Mouse (Mus musculus) kidney, adult 18-20 months (tissue): ENCODE measurements around the gene Dab1.

Source experiments
- DNase-seq: peaks from one replicate; pipeline ENCODE4 v3.0.0; 2021

Gene Dab1

DNA sequence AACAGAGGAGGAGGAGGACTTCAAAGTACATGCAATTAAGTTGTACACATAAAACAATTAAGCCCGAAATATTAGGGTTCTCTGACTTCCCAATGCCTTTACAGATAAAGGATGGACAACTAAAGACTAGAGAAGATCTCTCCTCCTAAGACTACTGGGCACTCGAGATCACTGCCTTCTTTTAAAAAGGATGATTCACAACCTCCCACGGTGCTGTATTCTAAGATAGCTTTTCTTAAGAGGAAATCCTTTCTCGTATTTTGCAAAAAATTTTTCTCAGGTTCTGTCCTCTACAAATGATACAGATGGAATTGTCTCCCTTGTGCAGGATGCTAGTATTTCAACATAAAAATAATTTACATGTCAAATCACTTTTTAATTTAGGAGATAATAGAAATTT, 500.9 kb downstream of the Dab1 start:
- no peak for DNase-seq

DNA sequence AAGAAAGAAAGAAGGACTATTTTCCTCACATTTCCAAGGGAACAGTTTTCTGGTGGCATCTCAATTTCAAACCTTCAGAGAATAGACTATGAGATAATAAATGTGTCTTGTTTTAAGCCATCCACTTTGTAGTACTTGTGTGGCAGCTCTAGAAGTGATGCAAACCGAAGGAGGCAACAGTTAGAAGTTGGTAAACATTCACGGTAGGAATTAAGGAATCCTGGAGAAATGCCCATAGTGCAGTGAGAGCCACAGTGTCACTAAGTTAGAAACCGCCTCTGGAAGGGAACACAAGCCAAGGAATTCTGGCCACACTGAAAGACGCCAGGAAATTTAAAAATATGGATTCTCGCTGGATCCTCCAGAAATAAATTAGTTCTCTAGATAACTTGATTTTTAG, 502.8 kb downstream of the Dab1 start:
- DNase-seq, result no peak

DNA sequence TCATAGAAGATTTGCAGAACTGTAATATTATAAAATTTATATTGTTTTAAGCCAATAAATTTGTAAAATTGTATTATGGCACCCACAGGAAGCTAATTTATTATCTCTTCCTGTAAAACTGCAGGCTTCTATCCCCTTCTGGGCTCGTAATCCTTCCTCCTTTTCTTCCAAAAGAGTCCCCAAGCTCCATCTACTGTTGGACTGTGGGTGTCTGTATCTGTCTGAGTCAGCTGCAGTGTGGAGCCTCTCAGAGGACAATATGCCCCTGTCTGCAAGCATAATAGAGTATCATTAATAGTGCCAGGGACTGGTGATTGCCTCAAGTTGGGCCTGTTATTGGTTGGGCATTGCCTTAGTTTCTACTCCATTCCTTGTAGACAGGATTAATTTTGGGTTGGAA, 503.2 kb downstream of the Dab1 start:
- no peak for DNase-seq

DNA sequence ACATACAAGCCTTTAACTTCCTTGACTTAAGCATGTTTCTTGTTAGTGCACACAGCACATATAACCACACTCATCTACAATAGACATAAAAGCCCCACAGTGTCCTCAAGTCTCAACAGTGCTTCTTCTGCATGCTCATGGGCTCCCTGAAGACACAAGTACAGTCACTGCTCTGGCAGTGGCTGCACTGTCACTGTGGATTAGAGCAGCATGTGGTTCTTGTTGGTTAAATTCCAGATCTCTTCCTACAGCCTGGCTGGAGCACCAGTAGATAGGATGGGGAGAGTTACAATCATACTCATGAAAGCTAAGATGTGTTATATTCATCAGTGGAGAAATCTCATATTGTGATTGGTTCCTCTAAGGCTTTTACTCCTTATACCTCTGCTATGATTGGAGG, 534.5 kb downstream of the Dab1 start:
- DNase-seq, result no peak

DNA sequence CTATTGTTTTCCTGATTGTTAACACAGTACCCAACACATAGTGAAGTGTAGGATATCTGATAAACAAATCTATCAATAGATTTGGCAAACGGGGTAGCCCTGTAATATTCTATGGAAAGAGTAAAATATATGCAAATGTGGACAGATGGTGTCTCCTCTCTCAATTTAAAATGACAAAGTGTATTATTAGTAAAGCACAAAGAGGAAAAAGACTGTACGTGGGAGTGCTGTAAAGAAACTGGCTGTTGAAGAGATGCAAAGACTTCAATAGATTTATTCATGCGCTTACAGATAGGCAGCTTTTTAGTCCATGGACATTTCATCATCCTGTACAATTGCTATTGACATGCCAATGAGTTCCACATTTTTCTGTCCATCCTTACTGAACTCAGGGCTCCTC, 558.9 kb downstream of the Dab1 start:
- DNase-seq, result no peak

DNA sequence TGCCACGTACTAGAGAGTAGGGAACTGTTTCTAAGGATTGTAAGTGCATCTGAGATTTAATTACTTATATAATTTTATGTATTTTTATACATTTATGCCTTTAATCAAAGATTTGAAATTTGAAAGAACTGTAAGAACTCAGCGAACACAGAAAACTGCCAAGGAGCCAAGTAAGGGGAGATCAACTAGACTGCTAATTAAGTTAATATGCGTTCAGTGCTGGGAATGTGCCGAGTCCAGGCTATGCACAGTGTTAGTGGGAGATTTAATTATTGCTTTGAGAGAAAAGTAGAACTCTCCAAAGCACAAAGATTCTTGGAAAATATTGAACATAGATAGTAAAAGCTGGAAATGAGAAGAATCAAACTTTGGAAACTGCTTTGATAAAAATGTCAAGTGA, 567.2 kb downstream of the Dab1 start:
- DNase-seq, result no peak

DNA sequence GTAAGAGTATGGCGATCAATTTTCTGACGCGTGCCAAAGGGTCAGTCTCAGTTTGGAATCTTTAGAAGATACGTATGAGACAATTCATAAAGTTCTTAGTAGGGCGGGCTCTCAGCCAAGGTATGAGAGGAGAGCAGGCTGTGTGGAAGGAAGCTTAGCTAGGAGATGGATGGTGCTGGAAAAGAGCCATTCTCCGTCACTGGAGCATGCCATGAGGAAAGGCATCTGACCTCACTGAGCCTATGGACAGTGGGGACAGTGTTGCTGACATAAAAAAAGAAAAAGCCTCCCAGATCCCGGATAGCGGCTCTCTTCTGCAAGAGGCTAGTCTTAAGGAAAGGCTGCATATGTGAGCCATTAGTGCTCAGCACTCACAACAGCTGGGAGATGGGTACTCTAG, 579.5 kb downstream of the Dab1 start:
- no peak for DNase-seq

DNA sequence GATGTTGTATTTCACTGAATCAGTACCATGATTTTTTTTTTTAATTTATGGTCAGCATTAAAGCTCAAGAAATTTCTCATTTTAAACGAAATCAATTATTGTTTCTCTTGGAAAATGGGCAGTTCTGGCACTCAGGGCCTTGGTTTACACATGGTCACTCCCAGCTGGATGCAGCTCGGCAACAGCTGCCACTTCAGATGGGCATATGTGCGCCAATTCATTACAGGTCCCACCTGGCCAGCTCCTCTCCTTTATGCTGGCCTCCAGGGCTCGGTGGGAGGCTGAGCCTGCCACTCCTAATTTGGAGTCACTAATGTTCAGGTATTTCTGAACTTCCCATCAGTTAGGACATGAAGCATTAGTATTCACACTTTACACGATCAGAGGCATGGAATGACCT, 582.5 kb downstream of the Dab1 start:
- DNase-seq, result no peak

DNA sequence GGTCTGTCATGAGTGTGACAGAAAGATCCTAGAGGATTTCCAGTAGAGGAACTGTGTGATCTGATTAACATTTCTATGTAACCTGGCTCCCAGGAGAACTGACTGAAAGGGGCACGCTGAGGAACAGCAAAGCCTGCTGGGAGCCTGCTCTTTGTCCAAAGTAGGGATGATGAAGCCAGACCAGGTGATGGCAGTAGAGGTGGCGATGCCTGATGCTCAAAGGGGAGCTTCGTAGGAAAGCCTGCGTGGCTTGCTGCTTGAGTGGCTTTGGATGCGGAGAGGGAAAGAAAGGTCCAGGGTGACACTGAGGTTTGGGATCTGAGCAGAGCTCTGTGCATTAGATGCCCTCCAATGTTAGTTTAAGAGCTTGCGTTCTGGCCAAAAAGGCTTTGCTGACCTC, 584.9 kb downstream of the Dab1 start:
- DNase-seq, result no peak

DNA sequence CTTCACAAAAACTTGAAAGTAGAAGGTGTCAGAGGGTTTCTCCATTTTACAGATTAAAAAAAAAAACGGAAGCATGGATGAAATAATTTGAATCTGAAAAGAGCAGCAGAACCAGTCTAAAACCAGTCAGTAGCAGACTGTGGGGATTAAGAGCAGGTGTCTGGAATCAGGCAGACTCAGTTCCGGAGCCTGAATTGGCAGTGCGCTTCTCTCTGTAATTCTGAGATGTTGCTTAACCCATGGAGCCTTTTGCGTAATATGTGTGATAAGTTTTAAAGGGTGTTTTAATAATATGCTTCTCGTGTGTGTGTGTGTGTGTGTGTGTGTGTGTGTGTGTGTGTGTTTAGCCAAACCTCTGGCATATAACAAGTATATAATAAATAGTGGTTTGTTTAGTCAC, 587.5 kb downstream of the Dab1 start:
- no peak for DNase-seq

DNA sequence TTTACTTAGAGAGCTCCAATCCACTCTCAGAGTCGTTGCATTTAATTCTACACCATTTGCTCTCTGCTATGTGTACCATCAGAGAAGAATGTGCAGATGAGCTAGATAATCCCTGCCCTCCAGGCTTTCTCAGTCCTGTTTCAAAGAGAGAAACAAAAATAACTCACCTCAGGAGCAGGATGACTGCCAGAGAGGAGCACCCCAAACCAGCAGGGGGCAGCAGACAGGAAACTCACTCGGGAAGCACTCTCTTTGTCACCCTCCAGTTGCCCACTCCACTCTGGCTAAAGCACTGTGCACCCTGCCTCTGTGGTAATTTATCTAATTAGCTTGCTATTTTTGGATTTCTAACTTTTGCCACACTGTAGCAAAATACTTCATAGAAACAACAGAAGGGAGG, 589.9 kb downstream of the Dab1 start:
- DNase-seq, result peak; percentile 11

DNA sequence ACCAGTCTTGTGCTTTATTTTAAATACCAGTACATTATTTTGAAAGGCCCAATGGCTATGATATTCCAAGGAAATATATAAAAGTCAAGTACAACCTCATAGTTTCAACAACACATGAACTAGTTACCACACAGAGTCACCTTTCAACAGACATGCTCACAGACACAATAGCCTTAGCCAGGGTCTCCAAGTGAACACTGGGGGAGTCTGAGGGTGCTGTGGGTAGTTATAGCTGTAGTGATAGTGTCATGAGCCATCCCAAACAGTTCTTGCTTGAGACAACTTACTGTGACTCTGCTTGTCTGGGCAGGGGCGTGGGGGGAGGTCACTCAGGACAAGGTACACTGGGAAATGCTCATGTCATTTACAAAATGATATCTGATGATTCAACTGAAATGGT, 591.6 kb downstream of the Dab1 start:
- DNase-seq, result no peak

DNA sequence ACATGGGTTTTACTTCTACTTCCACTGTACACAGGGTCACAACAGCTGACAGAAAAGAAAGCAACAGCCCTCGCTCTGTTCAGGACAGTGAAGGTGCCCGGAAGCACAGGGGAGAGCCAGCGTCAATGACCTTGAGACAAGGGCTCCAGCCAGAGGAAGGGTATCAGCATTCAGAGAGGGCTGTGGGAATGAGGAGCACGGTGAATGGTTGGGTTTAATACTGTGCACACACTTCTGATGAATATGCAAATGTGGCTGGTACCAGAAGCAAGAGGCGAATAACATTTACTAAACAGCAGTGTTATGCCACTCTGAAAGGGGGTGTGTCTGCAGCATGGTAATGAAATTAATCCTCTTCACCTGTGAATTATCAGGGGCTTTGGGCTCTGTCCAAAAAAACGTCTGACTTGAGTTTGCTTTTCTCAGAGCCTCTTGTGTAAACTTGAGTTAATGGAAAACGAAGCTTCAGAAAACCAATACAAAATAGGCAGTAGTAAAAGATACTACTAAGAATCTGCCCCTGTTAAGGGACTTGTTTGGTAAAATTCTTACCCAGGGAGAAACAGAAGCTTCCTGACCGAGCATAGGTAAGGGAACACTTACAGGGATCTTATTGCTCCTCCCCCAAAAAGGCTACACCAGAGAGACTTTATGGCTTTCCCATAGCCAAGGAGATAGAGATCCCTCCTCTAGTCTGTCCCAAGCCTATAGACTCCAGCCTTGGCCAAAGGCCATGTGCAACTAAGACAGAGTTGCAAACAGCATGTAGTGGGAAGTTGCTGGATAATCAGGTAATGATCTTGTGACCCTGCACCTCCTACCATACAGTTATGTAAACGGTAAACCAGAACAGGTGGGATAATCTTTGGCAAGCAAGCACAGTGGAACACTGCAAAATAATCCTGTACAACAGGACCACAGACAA, 592.6 kb downstream of the Dab1 start:
- peak; percentile 8 for DNase-seq

DNA sequence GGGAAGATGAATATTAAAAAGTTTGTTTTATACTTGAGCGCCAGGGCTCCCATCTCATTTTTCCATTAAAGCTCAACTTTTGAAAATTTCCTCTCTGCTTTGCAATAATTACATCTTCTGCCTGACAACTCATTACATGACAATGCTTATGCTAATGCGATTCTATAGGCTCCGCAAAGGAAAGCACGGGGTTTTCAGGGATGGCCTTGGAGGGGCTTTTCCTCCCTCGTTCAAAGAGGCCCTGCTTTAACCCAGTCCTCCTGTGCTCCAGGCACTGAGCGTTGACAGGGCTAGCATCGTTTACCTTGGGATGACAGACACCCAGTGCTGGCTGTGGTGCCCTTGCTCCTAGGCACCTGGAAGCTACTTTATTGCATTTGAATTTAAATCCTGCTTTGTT, 595.6 kb downstream of the Dab1 start:
- DNase-seq, result no peak

DNA sequence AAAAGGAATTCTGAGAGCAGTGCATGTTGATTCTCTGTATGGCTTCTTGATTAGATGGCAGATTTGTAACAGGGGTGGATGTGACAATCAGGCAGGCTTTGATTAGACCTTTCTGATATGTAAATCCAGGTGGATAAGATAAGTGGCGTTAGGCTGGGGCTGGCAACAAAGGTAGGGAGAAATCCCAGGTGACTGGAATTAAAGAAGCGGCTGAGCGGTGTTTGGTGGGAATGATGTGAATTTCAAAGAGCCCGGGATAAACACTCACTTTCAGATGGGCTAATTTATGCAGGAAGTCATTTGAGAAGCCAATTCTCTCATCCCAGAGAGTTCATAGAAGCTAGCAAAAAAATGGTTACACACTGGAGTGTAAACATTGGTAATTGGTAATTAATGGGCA, 598.2 kb downstream of the Dab1 start:
- DNase-seq, result no peak

DNA sequence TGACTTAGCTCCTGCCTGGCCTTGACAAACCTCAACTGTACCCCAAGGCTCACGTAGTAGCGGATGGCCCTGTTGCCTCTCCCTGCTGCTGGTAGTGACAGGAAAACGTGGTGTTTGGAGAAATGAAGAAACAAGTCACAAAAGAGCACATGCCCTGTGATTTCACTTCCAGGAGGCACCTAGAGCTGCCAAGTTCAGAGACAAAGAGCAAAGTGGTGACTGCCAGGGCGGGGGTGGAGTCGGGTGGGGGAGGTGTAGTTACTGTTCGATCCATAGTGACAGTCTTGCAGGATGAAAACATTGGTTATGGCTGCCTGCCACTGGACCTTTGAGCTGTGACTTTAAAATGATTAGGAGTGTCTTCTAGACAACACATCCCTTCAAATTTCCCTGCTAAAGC, 599.6 kb downstream of the Dab1 start:
- DNase-seq, result peak; percentile 52

DNA sequence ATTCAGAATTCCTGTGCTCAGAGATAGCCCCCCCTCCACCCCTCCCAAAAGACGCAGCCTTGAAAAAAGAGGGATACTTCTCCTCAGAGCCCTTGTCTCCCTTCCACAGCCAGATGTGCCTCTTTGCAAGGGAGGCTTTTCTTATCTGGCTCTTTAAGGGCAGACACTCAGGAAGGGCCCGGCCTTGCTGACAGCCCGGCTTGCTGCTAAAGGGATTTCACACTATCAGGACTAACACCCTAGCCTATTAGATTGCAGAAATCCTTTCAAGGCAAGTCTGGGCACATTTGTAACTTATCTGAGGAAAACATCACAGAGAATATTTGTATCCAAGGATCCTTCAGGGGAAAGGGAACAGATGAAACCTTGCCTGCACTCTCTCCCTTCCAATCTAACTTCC, 600.9 kb downstream of the Dab1 start:
- DNase-seq, result no peak

DNA sequence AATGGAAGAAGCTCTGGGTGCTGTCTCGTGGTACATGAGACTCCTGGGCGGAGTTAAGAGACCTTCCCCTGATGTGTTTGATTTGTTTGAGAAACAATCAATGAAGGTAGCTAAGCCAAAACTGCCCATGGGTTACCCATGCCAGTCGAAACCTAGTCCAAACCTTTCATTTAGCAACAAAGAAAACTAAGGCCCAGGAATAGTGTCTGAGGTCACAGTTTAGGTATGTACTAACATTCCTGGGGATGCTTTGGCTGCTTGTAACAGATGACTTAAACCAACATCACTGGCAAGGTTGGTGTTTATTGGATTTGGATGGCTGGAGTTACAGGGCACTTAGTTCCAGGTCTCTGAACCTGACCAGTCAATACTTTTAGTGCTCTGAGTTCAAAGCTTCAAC, 610.1 kb downstream of the Dab1 start:
- no peak for DNase-seq

DNA sequence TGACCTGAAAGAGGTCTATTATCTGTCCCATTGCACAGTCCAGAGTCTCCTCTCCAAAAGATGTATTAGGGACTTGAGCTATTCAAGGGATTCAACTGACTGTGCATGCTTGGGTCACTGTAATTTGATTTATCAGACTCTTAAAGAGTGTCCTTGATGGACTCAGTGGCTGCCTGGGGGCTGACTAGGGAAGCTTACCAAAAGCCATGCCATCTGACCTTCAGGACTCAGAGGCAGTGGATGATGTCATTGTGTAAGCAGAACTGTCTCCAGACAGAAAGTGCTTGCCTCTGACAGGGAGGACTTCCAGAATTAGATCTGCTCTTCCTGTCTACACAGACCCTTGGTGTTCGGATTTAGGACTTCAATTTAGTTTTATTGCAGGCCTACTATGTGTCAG, 627.3 kb downstream of the Dab1 start:
- no peak for DNase-seq

DNA sequence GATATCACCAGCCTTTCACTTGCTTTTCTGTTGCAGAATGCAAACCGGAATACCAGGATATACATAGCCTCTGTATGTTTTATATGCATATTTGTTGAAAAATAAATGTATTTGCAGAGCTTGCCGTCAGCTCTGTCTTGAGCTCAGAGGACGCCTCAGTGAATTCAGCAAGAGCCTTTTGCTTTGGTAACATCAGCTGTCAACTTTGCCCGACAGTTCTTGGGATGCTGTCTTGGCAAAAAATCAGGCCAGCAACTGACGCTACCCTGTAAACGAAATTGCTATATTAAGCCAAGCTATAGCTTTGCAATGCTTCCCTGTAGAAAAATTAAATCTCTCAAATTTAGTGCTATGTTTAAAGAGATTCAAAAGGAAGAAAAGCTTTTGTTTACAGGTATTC, 630.3 kb downstream of the Dab1 start:
- DNase-seq, result no peak

DNA sequence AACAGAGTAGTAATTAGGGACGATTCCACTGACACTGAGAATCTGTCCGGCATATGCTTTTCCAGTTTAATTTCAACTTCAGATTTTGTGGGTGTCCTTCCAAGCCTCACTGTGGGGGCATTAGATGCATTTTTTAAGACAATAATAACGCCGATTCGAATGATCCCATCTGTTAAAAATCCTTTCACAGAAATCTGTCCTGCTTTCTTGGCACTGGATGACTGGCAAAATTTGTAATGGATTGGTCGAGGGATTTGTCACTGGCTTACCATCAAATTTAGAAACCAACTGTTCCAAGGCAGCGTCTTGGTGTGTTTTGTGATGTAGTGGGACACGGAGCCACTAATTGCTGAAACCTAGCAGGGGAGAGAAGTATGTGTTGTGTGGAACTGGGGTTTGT, 638.6 kb downstream of the Dab1 start:
- no peak for DNase-seq

DNA sequence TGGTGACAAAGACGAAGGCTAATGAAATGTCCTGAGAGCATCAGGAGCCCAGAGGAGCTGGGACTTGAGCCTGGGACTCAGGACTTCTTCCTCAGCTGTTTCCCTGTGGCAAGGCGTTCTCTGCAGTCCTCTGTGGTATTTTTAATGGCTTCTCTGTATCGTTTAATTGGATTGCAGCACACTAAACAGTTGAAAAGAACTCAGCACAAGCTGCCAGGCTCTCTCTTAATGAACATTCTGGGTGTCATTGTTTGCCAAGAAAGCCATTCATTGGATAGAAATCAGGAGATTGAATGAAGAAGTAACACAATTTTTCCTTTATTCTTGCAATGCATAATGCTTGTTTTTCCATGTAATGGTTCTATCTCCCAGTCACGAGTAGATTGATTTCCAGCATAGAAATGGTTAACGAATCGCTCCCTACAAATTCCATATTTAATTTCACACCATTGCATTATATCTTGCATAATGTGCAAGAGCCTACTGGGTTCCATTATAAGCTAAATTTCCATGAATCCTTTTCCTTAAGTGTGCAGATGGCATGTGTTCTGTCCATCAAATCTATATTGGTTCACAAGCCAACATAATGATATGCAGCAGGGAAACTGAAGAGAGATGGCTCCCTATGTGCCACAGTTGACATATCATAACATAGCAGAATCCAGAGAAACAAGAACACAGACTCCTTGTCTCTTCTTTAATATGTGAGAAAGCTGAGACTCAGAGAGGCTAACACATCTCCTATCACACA, 650.4 kb downstream of the Dab1 start:
- DNase-seq, result no peak

DNA sequence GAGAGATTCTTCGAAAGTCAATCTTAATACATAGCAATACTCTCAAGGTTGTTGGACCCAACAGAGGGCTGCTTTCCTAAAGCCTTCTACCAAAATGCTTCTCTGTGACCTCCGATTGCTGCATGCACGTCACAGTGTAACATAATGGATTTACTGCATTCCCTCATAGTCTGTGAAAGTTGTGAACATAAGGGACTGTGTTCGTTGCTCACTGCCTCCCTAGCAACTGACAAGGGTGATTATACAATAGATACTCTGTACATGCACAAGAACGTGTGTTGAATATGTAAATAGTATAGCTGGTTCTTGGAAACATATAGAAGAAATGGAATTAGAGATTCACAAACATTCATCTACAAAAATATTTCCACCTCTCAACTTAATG, 651.0 kb downstream of the Dab1 start:
- DNase-seq, result no peak

DNA sequence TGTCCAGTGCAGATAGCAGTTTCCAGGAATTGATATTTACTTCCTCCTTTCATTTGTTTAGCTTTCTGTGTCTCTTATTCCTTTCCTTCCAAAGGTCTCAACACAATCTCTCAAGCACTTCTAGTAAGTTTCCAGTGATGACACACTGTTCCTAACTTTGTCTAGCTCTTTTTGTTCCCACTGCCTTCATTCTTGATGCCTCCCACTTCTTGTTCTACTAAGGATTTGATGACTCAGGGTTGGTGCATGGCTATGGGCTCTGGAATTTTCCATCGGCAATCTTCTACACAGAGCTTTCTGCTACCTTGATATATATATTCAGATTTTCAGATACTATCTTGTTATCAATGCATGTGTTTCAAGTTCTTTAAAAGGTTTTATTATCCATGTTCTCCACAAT, 656.1 kb downstream of the Dab1 start:
- no peak for DNase-seq

DNA sequence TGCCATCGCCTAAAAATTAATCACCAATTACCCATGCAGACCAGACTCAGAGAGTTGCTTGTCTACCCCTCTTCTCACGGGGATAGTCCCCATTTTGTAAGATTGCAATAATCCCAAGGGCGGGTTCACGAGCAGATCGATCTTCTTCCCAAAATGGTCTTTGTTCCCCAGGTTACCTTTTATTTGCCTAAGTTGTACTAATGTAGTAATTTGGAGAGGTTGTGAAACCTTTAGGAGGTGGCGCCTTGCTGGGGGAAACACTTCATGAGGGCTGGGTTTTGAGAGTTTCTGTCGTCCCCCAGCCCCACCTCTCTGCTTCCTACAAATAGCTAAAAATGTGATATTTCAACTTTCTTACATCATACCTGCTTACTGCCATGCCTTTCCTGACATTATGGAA, 657.8 kb downstream of the Dab1 start:
- DNase-seq, result no peak
